Mouse (Mus musculus) liver, postnatal 0 days (tissue): Measurements from ENCODE around the gene Kidins220.

Experiments used
- CTCF ChIP-seq: sonication (generic); IDR thresholded peaks from 2 replicates; pipeline ENCODE4 v1.5.1; 2016; ENCODE audit warnings: antibody characterized with exemption, low read depth
- EP300 ChIP-seq: IDR thresholded peaks from 2 replicates; pipeline ENCODE4 v1.6.1; 2016; ENCODE audit warnings: antibody characterized with exemption, low read depth, mild to moderate bottlenecking

DNA sequence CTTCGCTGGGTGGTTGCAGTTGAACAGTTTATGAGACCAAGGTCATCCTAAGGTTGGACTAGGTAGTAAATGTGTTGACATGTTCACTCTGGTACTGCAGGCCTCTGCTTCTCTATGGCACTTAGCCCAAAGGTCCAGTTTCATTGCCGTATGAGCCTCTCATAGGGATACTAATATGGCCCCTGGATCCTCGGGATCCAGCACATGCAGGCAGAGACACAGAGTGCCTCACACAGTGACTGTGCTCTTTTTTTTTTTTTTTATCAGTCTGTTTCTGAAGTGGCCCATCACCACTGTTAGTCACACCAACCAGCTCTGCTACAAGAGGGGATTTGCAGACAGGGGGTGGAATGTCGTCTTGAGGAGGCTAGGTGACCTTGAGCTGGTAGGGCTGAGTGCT, 98.6 kb downstream of the Kidins220 start:
- TF ChIP-seq CTCF (no peak), EP300 (no peak)
